Mouse (Mus musculus): ENCODE data around the gene Dvl2. TPM values are rescaled to one million over a fixed set of nuclear protein-coding genes. Genes with fewer than 3 reads are reported as not detected.

Dvl2 gene
- total and polyA plus RNA-seq, 2 experiments from 2014 or later, result 18.1 to 37.3 TPM

- no peak within 1 kb of the TSS for H3K9ac ChIP-seq (replicated peaks; ENCODE audit: low read length)
- ATAC-seq, result no peak
- H3K27me3 ChIP-seq (ENCODE audit: insufficient read depth, low read length), result no peaks in the 10 kb centered on the region
- no peaks in the 10 kb centered on the region for H3K9me3 ChIP-seq (ENCODE audit: low read length)
- TF ChIP-seq CTCF (IDR thresholded peaks at IDR 0.05; ENCODE audit: low read depth), result no peak
- no peak within 1 kb of the TSS for H3K27ac ChIP-seq
- 87% methylated on average over 10 of the region's 10 CpGs for WGBS
- H3K36me3 ChIP-seq (ENCODE audit: insufficient read depth, low read length), result no peaks in the 10 kb centered on the region
- H3K4me2 ChIP-seq (ENCODE audit: low read depth, low read length), result no peak within 1 kb of the TSS
- H3K4me1 ChIP-seq (ENCODE audit: insufficient read depth, low read length), result no peaks in the 10 kb centered on the region; the same call in 1 of the 2 replicates
- DNase-seq (ENCODE audit: low spot score), result no peak
- H3K4me3 ChIP-seq (ENCODE audit: low read length), result no peak within 1 kb of the TSS
Measured at GRCm38 (mm10) chr11:70053898-70054570, 53.6 kb downstream of the Dvl2 start, which contains the start of gene Asgr1. Asgr1 (plus strand) TSS chr11:70054085.

DNA sequence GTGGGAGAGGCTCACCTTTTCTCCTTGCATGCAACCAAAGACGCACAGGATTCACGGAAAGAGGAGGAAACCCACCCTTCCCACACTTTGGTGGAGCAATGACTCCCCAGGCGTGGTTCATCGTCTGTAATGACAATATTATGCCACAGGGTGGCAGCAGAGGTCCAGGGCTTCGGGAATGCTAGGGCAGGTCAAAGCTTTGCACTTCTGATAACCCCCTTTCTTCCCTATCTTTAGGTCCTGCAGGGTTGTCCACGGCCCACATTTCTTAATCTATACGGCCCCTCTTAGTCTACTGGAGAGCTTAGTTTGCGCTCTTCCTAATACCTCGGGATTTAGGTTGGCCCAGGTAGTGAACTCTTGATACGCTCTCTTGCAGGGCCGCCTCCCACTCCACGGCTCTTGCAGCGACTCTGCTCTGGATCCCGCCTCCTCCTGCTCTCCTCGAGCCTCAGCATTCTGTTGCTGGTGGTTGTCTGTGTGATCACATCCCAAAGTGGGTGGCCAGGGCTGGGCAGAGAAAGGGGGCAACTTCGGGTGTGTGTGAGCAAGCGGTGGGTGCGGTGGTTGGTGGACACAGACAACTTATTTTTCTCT lies 55.3 kb downstream of the Dvl2 start:
- peak overlapping the region; percentile 19; the same call in 1 of the 2 replicates for H3K4me2 ChIP-seq (ENCODE audit: low read depth, low read length)
- no peaks in the 10 kb centered on the region for H3K9me3 ChIP-seq (ENCODE audit: low read length)
- TF ChIP-seq CTCF (IDR thresholded peaks at IDR 0.05; ENCODE audit: low read depth), result peak; percentile 97
- peak; percentile 76 for DNase-seq (ENCODE audit: low spot score)
- H3K9ac ChIP-seq (replicated peaks; ENCODE audit: low read length), result no peak overlapping the region
- H3K4me3 ChIP-seq (ENCODE audit: low read length), result no peak overlapping the region
- WGBS, result 27% methylated on average over 17 of the region's 18 CpGs
- no peaks in the 10 kb centered on the region; the same call in 1 of the 2 replicates for H3K4me1 ChIP-seq (ENCODE audit: insufficient read depth, low read length)
- no peaks in the 10 kb centered on the region for H3K27me3 ChIP-seq (ENCODE audit: insufficient read depth, low read length)
- H3K27ac ChIP-seq, result no peak overlapping the region
- peak; percentile 56 for ATAC-seq
- no peaks in the 10 kb centered on the region for H3K36me3 ChIP-seq (ENCODE audit: insufficient read depth, low read length)

DNA sequence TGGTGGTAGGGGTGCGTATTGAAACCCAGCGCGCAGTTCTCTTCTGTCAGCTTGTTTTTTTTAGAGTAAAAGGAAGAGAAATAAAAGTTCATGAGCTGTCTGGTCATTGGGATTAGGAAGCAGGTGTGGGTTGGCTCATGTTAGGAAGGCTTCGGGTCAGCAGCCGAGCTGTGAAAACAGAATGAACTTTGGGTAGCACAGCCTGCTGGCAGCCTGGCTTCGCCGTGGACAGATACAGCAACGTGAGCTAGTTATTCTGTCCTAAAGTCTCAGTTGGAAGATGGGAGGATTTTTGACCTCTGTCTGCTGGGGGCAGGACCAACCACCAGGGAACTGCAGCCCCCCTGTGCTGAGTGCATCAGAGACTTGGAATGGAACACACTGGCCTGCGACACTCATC lies 57.4 kb downstream of the Dvl2 start:
- H3K4me1 ChIP-seq (ENCODE audit: insufficient read depth, low read length), result no peaks in the 10 kb centered on the region; the same call in 1 of the 2 replicates
- ATAC-seq, result no peak
- no peak overlapping the region for H3K4me2 ChIP-seq (ENCODE audit: low read depth, low read length)
- no peak overlapping the region for H3K27ac ChIP-seq
- no peaks in the 10 kb centered on the region for H3K27me3 ChIP-seq (ENCODE audit: insufficient read depth, low read length)
- no peaks in the 10 kb centered on the region for H3K9me3 ChIP-seq (ENCODE audit: low read length)
- H3K9ac ChIP-seq (replicated peaks; ENCODE audit: low read length), result no peak overlapping the region
- TF ChIP-seq CTCF (IDR thresholded peaks at IDR 0.05; ENCODE audit: low read depth), result no peak
- no peaks in the 10 kb centered on the region for H3K36me3 ChIP-seq (ENCODE audit: insufficient read depth, low read length)
- DNase-seq (ENCODE audit: low spot score), result no peak
- no peak overlapping the region for H3K4me3 ChIP-seq (ENCODE audit: low read length)
- WGBS, result 76% methylated on average over 9 of the region's 9 CpGs

GRCm38 (mm10) chr11:70059930-70060329 lies 59.5 kb downstream of the Dvl2 start:
- no peaks in the 10 kb centered on the region; the same call in 1 of the 2 replicates for H3K4me1 ChIP-seq (ENCODE audit: insufficient read depth, low read length)

More at GRCm38 (mm10) chr11:70059930-70060329, 59.5 kb downstream of the Dvl2 start:
- Histone ChIP-seq H3K27ac (no peak overlapping the region), H3K36me3 (ENCODE audit: insufficient read depth, low read length) (no peaks in the 10 kb centered on the region), H3K4me2 (ENCODE audit: low read depth, low read length) (no peak overlapping the region), H3K9ac (replicated peaks; ENCODE audit: low read length) (no peak overlapping the region), H3K4me3 (ENCODE audit: low read length) (no peak overlapping the region), H3K27me3 (ENCODE audit: insufficient read depth, low read length) (no peaks in the 10 kb centered on the region), H3K9me3 (ENCODE audit: low read length) (no peaks in the 10 kb centered on the region)
- ATAC-seq (no peak), DNase-seq (ENCODE audit: low spot score) (no peak)
- 76% methylated on average over 6 of the region's 6 CpGs for WGBS
- no peak for TF ChIP-seq CTCF (IDR thresholded peaks at IDR 0.05; ENCODE audit: low read depth)

MicroRNAs within 50 kb of the gene (microRNA counts, 519-probe panel; counts per million panel counts)
- microRNA mmu-miR-324-3p (not detected), microRNA mmu-miR-324-5p (3,652 counts per million, percentile 63 among the panel's probes with 10 or more counts)

Small RNA genes lying within 50 kb of the gene (microRNA-seq; reads per million reads assigned to microRNA genes)
- gene Gm44349, result 0 reads per million in 2 experiments
- gene Mir324, result 4,082 to 5,325 reads per million in 2 experiments

Other genes with a start within 250 kb of the Dvl2 start
Only the 30 nearest of the 39 such genes appear.
- 1.5 TPM in 1 of 2 replicates, not detected in the other for gene Chrnb1, start 204.7 kb upstream of the Dvl2 start, total RNA-seq (2014; rRNA removed)
- gene Chrnb1, start 204.7 kb upstream of the Dvl2 start, polyA plus RNA-seq (2015; fragmentation: Nextera tagmentation; extraction: Ambion mirVana), result 0.85 and 1.5 TPM in 2 replicates
- 19.1 and 19.2 TPM in 2 replicates for gene Fgf11, start 198.7 kb upstream of the Dvl2 start, total RNA-seq (2014; rRNA removed)
- 3.8 and 4.4 TPM in 2 replicates for gene Fgf11, start 198.7 kb upstream of the Dvl2 start, polyA plus RNA-seq (2015; fragmentation: Nextera tagmentation; extraction: Ambion mirVana)
- 0.16 and 0.72 TPM in 2 replicates for gene Tmem102, start 195.0 kb upstream of the Dvl2 start, total RNA-seq (2014; rRNA removed)
- 1.1 and 1.5 TPM in 2 replicates for gene Tmem102, start 195.0 kb upstream of the Dvl2 start, polyA plus RNA-seq (2015; fragmentation: Nextera tagmentation; extraction: Ambion mirVana)
- gene Gm39566, start 185.3 kb upstream of the Dvl2 start, total RNA-seq (2014; rRNA removed), result not detected in 2 replicates
- gene Gm39566, start 185.3 kb upstream of the Dvl2 start, polyA plus RNA-seq (2015; fragmentation: Nextera tagmentation; extraction: Ambion mirVana), result not detected in 2 replicates
- gene Spem2, start 182.1 kb upstream of the Dvl2 start, total RNA-seq (2014; rRNA removed), result not detected in 2 replicates
- gene Spem2, start 182.1 kb upstream of the Dvl2 start, polyA plus RNA-seq (2015; fragmentation: Nextera tagmentation; extraction: Ambion mirVana), result not detected in 2 replicates
- not detected in 2 replicates for gene Spem1, start 178.4 kb upstream of the Dvl2 start, total RNA-seq (2014; rRNA removed)
- 0.28 and 0.40 TPM in 2 replicates for gene Spem1, start 178.4 kb upstream of the Dvl2 start, polyA plus RNA-seq (2015; fragmentation: Nextera tagmentation; extraction: Ambion mirVana)
- gene Nlgn2, start 162.8 kb upstream of the Dvl2 start, total RNA-seq (2014; rRNA removed), result 126 and 130 TPM in 2 replicates
- gene Nlgn2, start 162.8 kb upstream of the Dvl2 start, polyA plus RNA-seq (2015; fragmentation: Nextera tagmentation; extraction: Ambion mirVana), result 20.8 and 22.3 TPM in 2 replicates
- gene Tmem256, start 162.1 kb upstream of the Dvl2 start, total RNA-seq (2014; rRNA removed), result 119 and 153 TPM in 2 replicates
- gene Tmem256, start 162.1 kb upstream of the Dvl2 start, polyA plus RNA-seq (2015; fragmentation: Nextera tagmentation; extraction: Ambion mirVana), result 435 and 439 TPM in 2 replicates
- 24.7 and 26.3 TPM in 2 replicates for gene Plscr3, start 154.2 kb upstream of the Dvl2 start, total RNA-seq (2014; rRNA removed)
- gene Plscr3, start 154.2 kb upstream of the Dvl2 start, polyA plus RNA-seq (2015; fragmentation: Nextera tagmentation; extraction: Ambion mirVana), result 32.2 and 33.4 TPM in 2 replicates
- gene Tnk1, start 141.9 kb upstream of the Dvl2 start, total RNA-seq (2014; rRNA removed), result not detected in 2 replicates
- 0.15 TPM in 1 of 2 replicates, not detected in the other for gene Tnk1, start 141.9 kb upstream of the Dvl2 start, polyA plus RNA-seq (2015; fragmentation: Nextera tagmentation; extraction: Ambion mirVana)
- gene Tmem95, start 122.6 kb upstream of the Dvl2 start, total RNA-seq (2014; rRNA removed), result not detected in 2 replicates
- not detected in 2 replicates for gene Tmem95, start 122.6 kb upstream of the Dvl2 start, polyA plus RNA-seq (2015; fragmentation: Nextera tagmentation; extraction: Ambion mirVana)
- 1.7 and 2.0 TPM in 2 replicates for gene Kctd11, start 119.2 kb upstream of the Dvl2 start, total RNA-seq (2014; rRNA removed)
- 1.3 and 1.7 TPM in 2 replicates for gene Kctd11, start 119.2 kb upstream of the Dvl2 start, polyA plus RNA-seq (2015; fragmentation: Nextera tagmentation; extraction: Ambion mirVana)
- gene Acap1, start 105.1 kb upstream of the Dvl2 start, total RNA-seq (2014; rRNA removed), result 1.5 TPM in 1 of 2 replicates, not detected in the other
- 0.20 and 0.21 TPM in 2 replicates for gene Acap1, start 105.1 kb upstream of the Dvl2 start, polyA plus RNA-seq (2015; fragmentation: Nextera tagmentation; extraction: Ambion mirVana)
- gene 2810408A11Rik, start 99.6 kb upstream of the Dvl2 start, total RNA-seq (2014; rRNA removed), result 2.9 and 9.7 TPM in 2 replicates
- 6.5 and 8.1 TPM in 2 replicates for gene 2810408A11Rik, start 99.6 kb upstream of the Dvl2 start, polyA plus RNA-seq (2015; fragmentation: Nextera tagmentation; extraction: Ambion mirVana)
- 95.1 and 118 TPM in 2 replicates for gene Neurl4, start 99.5 kb upstream of the Dvl2 start, total RNA-seq (2014; rRNA removed)
- 11.9 and 13.1 TPM in 2 replicates for gene Neurl4, start 99.5 kb upstream of the Dvl2 start, polyA plus RNA-seq (2015; fragmentation: Nextera tagmentation; extraction: Ambion mirVana)
- 48.1 and 67.6 TPM in 2 replicates for gene Gps2, start 86.7 kb upstream of the Dvl2 start, total RNA-seq (2014; rRNA removed)
- 60.8 and 65.9 TPM in 2 replicates for gene Gps2, start 86.7 kb upstream of the Dvl2 start, polyA plus RNA-seq (2015; fragmentation: Nextera tagmentation; extraction: Ambion mirVana)
- 491 and 500 TPM in 2 replicates for gene Eif5a, start 78.6 kb upstream of the Dvl2 start, total RNA-seq (2014; rRNA removed)
- gene Eif5a, start 78.6 kb upstream of the Dvl2 start, polyA plus RNA-seq (2015; fragmentation: Nextera tagmentation; extraction: Ambion mirVana), result 1,157 and 1,160 TPM in 2 replicates
- gene Ybx2, start 64.8 kb upstream of the Dvl2 start, total RNA-seq (2014; rRNA removed), result 23.9 and 31.1 TPM in 2 replicates
- 3.3 and 5.9 TPM in 2 replicates for gene Ybx2, start 64.8 kb upstream of the Dvl2 start, polyA plus RNA-seq (2015; fragmentation: Nextera tagmentation; extraction: Ambion mirVana)
- gene Slc2a4, start 52.4 kb upstream of the Dvl2 start, total RNA-seq (2014; rRNA removed), result 9.5 and 12.8 TPM in 2 replicates
- gene Slc2a4, start 52.4 kb upstream of the Dvl2 start, polyA plus RNA-seq (2015; fragmentation: Nextera tagmentation; extraction: Ambion mirVana), result 6.1 and 6.5 TPM in 2 replicates
- not detected in 2 replicates for gene Cldn7, start 35.8 kb upstream of the Dvl2 start, total RNA-seq (2014; rRNA removed)
- 0.18 and 0.19 TPM in 2 replicates for gene Cldn7, start 35.8 kb upstream of the Dvl2 start, polyA plus RNA-seq (2015; fragmentation: Nextera tagmentation; extraction: Ambion mirVana)
- gene Ctdnep1, start 19.4 kb upstream of the Dvl2 start, total RNA-seq (2014; rRNA removed), result 37.7 and 40.9 TPM in 2 replicates
- 24.7 and 25.0 TPM in 2 replicates for gene Ctdnep1, start 19.4 kb upstream of the Dvl2 start, polyA plus RNA-seq (2015; fragmentation: Nextera tagmentation; extraction: Ambion mirVana)
- 137 and 147 TPM in 2 replicates for gene Elp5, start 18.1 kb upstream of the Dvl2 start, total RNA-seq (2014; rRNA removed)
- gene Elp5, start 18.1 kb upstream of the Dvl2 start, polyA plus RNA-seq (2015; fragmentation: Nextera tagmentation; extraction: Ambion mirVana), result 168 and 170 TPM in 2 replicates
- 175 and 209 TPM in 2 replicates for gene Gabarap, start 9.5 kb upstream of the Dvl2 start, total RNA-seq (2014; rRNA removed)
- gene Gabarap, start 9.5 kb upstream of the Dvl2 start, polyA plus RNA-seq (2015; fragmentation: Nextera tagmentation; extraction: Ambion mirVana), result 548 and 563 TPM in 2 replicates
- gene Phf23, start 4.8 kb upstream of the Dvl2 start, total RNA-seq (2014; rRNA removed), result 34.3 and 47.9 TPM in 2 replicates
- gene Phf23, start 4.8 kb upstream of the Dvl2 start, polyA plus RNA-seq (2015; fragmentation: Nextera tagmentation; extraction: Ambion mirVana), result 44.0 and 46.0 TPM in 2 replicates
- gene Acadvl, start 14.8 kb downstream of the Dvl2 start, total RNA-seq (2014; rRNA removed), result 44.4 and 47.2 TPM in 2 replicates
- 65.2 and 75.2 TPM in 2 replicates for gene Acadvl, start 14.8 kb downstream of the Dvl2 start, polyA plus RNA-seq (2015; fragmentation: Nextera tagmentation; extraction: Ambion mirVana)
- 209 and 225 TPM in 2 replicates for gene Dlg4, start 16.3 kb downstream of the Dvl2 start, total RNA-seq (2014; rRNA removed)
- 18.8 and 22.4 TPM in 2 replicates for gene Dlg4, start 16.3 kb downstream of the Dvl2 start, polyA plus RNA-seq (2015; fragmentation: Nextera tagmentation; extraction: Ambion mirVana)
- gene Asgr1, start 53.5 kb downstream of the Dvl2 start, total RNA-seq (2014; rRNA removed), result 2.3 and 2.8 TPM in 2 replicates
- 3.7 TPM in 2 replicates for gene Asgr1, start 53.5 kb downstream of the Dvl2 start, polyA plus RNA-seq (2015; fragmentation: Nextera tagmentation; extraction: Ambion mirVana)
- gene Asgr2, start 92.0 kb downstream of the Dvl2 start, total RNA-seq (2014; rRNA removed), result not detected in 2 replicates
- gene Asgr2, start 92.0 kb downstream of the Dvl2 start, polyA plus RNA-seq (2015; fragmentation: Nextera tagmentation; extraction: Ambion mirVana), result not detected in 2 replicates
- gene Mgl2, start 129.7 kb downstream of the Dvl2 start, total RNA-seq (2014; rRNA removed), result not detected in 2 replicates
- 1.1 and 1.6 TPM in 2 replicates for gene Mgl2, start 129.7 kb downstream of the Dvl2 start, polyA plus RNA-seq (2015; fragmentation: Nextera tagmentation; extraction: Ambion mirVana)
- gene Clec10a, start 155.6 kb downstream of the Dvl2 start, total RNA-seq (2014; rRNA removed), result 1.7 TPM in 1 of 2 replicates, not detected in the other
- gene Clec10a, start 155.6 kb downstream of the Dvl2 start, polyA plus RNA-seq (2015; fragmentation: Nextera tagmentation; extraction: Ambion mirVana), result 1.3 and 1.6 TPM in 2 replicates